Mouse (Mus musculus) MEL (cell line): ENCODE measurements around the gene Gpr180.
"Not testable (repeated sequence)": the region's sequence is repeated elsewhere in the genome, so short reads cannot be mapped to it uniquely, and the experiment has no call there.

Experiments
- CHD2 ChIP-seq: IDR thresholded peaks from 2 replicates; pipeline ENCODE4 v1.6.1; 2011; ENCODE audit warnings: low read length, improper control_type of control experiment
- CTCF ChIP-seq, 3 experiments: IDR thresholded peaks in 2 of 3; conservative IDR thresholded peaks in 1 of 3; 2 replicates each; pipeline ENCODE4 v1.5.1; 2011 to 2012; ENCODE audit warnings: low read length in 3 of 3, low read depth in 2 of 3, mild to moderate bottlenecking in 2 of 3, improper control_type of control experiment in 1 of 3, inconsistent platforms in 1 of 3, mixed read lengths in 1 of 3, moderate library complexity in 1 of 3; ENCODE audit not compliant: control insufficient read depth in 1 of 3, insufficient read depth in 1 of 3, poor library complexity in 1 of 3, severe bottlenecking in 1 of 3
- MAFK ChIP-seq: IDR thresholded peaks from 2 replicates; pipeline ENCODE4 v1.6.1; 2011; ENCODE audit warnings: low read depth, mild to moderate bottlenecking, low read length, improper control_type of control experiment, borderline replicate concordance
- POLR2A ChIP-seq, 2 experiments: IDR thresholded peaks; 2 replicates each; pipeline ENCODE4 v1.6.1; 2011 to 2012; ENCODE audit warnings: low read length in 2 of 2, mild to moderate bottlenecking in 2 of 2, control low read depth in 1 of 2, improper control_type of control experiment in 1 of 2, low read depth in 1 of 2, moderate library complexity in 1 of 2; ENCODE audit not compliant: control insufficient read depth in 1 of 2, insufficient read depth in 1 of 2, poor library complexity in 1 of 2

GRCm38 (mm10) chr14:118156056-118156455, 19.1 kb downstream of the Gpr180 start:
- TF ChIP-seq MAFK; CHD2; CTCF (IDR thresholded peaks at IDR 0.05 in 2 of 3, conservative IDR thresholded peaks at IDR 0.05 in 1 of 3; ENCODE audit: control insufficient read depth in 1 of 3, insufficient read depth in 1 of 3, low read depth in 2 of 3, low read length in 3 of 3, poor library complexity in 1 of 3, severe bottlenecking in 1 of 3); POLR2A (IDR thresholded peaks at IDR 0.05; ENCODE audit: control insufficient read depth in 1 of 2, insufficient read depth in 1 of 2, low read depth in 1 of 2, low read length in 2 of 2, poor library complexity in 1 of 2): not testable (repeated sequence)
